Mouse (Mus musculus) ovary, adult 18-20 months (tissue): ENCODE data around the gene Tcp1.
"Not testable (repeated sequence)": the region's sequence is repeated elsewhere in the genome, so short reads cannot be mapped to it uniquely, and the experiment has no call there.

Experiments
- DNase-seq: peaks from one replicate; pipeline ENCODE4 v3.0.0; 2022; ENCODE audit warnings: low spot score, mixed read lengths

Gene Tcp1

GRCm38 (mm10) chr17:12915881-12916583 is 531 bp downstream of the Tcp1 start, which contains the start of gene Mrpl18:
Mrpl18 (minus strand) TSS chr17:12916345.
- peak; percentile 99 for DNase-seq

GRCm38 (mm10) chr17:12916588-12917380 is 1.3 kb downstream of the Tcp1 start:
- DNase-seq: no peak

GRCm38 (mm10) chr17:12921073-12921472 is 5.6 kb downstream of the Tcp1 start:
- DNase-seq: no peak

GRCm38 (mm10) chr17:12925001-12925400 is 9.5 kb downstream of the Tcp1 start:
- DNase-seq: no peak

GRCm38 (mm10) chr17:12925703-12926180 is 10.2 kb downstream of the Tcp1 start:
- no peak for DNase-seq

- DNase-seq: not testable (repeated sequence)
Observed at GRCm38 (mm10) chr17:12931576-12931975, 16.1 kb downstream of the Tcp1 start.

GRCm38 (mm10) chr17:12935719-12936118 is 20.2 kb downstream of the Tcp1 start:
- DNase-seq: no peak

GRCm38 (mm10) chr17:12937412-12937970 is 22.0 kb downstream of the Tcp1 start:
- no peak for DNase-seq

GRCm38 (mm10) chr17:12938077-12938476 is 22.6 kb downstream of the Tcp1 start:
- no peak for DNase-seq

- not testable (repeated sequence) for DNase-seq
Observed at GRCm38 (mm10) chr17:12939377-12940148, 24.1 kb downstream of the Tcp1 start.

GRCm38 (mm10) chr17:12940151-12940805 is 24.8 kb downstream of the Tcp1 start, which contains the start of gene Acat3:
Acat3 (minus strand) TSS chr17:12940600.
- DNase-seq: no peak

GRCm38 (mm10) chr17:12941543-12942260 is 26.2 kb downstream of the Tcp1 start:
- no peak for DNase-seq

GRCm38 (mm10) chr17:12942459-12943162 is 27.1 kb downstream of the Tcp1 start:
- no peak for DNase-seq

- no peak for DNase-seq
Observed at GRCm38 (mm10) chr17:12949669-12950068, 34.2 kb downstream of the Tcp1 start.

GRCm38 (mm10) chr17:12956664-12957063 is 41.2 kb downstream of the Tcp1 start:
- no peak for DNase-seq

GRCm38 (mm10) chr17:12959377-12959776 is 43.9 kb downstream of the Tcp1 start:
- not testable (repeated sequence) for DNase-seq

- peak; percentile 88 for DNase-seq
Observed at GRCm38 (mm10) chr17:12960331-12960873, 44.9 kb downstream of the Tcp1 start, which contains the start of gene Acat2. Acat2 (minus strand) TSS chr17:12960747.

GRCm38 (mm10) chr17:12963476-12963875 is 48.0 kb downstream of the Tcp1 start:
- no peak for DNase-seq

GRCm38 (mm10) chr17:12967173-12967572 is 51.7 kb downstream of the Tcp1 start:
- no peak for DNase-seq

- no peak for DNase-seq
Observed at GRCm38 (mm10) chr17:12973851-12974250, 58.4 kb downstream of the Tcp1 start.
